Comparison of ENCODE assay signal across 18 mouse cellular contexts in the genomic region with DNA sequence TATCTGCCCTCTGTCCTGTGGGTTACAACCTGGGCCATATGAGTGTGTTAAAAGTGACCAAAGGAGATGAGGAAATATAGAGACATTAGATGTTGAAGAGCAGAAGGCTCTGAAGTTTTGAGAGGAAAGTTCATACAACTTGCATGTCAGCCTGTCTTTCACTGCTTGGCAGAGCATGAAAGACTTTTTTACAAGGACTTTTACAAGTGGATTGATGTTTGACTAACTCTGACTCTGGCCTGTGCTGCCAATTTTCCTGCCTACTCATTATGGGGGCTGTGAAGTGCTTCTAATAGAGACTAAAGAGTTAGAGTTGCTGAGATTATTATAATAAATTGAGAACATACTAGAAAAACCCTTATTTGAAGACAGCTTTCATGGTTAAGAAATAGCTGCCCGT.
DNase-seq lines count a peak whose midpoint lies in the region; ATAC-seq and TF ChIP-seq lines count a peak whose summit lies in the region.
"Had no signal": no experiment of that assay in that cellular context is flagged by ENCODE, and none has a peak within 500 bp of the region (broad histone marks: within the 10 kb centered on the region; RNA-seq: fewer than 3 reads in every experiment).

No protein-coding gene starts in this region.

- no peaks in the 10 kb centered on the region for H3K27me3 ChIP-seq in limb, embryonic 13.5 days
- no peaks in the 10 kb centered on the region for H3K27me3 ChIP-seq in limb, embryonic 10.5 days (ENCODE audit: low read depth, poor library complexity, severe bottlenecking)
- no peaks in the 10 kb centered on the region for H3K27me3 ChIP-seq in kidney, postnatal 0 days (ENCODE audit: insufficient read depth, low read length)
- H3K27me3 ChIP-seq: hindbrain, embryonic 15.5 days; midbrain, embryonic 13.5 days; neural tube, embryonic 13.5 days had no signal

- ATAC-seq in limb, embryonic 13.5 days (ENCODE audit: low FRiP score, low read depth), result peak; percentile 42; the same call in 1 of the 2 replicates
- peak; percentile 76; the same call in 1 of the 2 replicates for ATAC-seq in kidney, postnatal 0 days (replicated peaks; ENCODE audit: low FRiP score, low read depth)
- ATAC-seq: midbrain, embryonic 13.5 days had no signal

- H3K27ac ChIP-seq in limb, embryonic 13.5 days, result no peak overlapping the region
- no peak overlapping the region for H3K27ac ChIP-seq in limb, embryonic 10.5 days
- H3K27ac ChIP-seq in kidney, postnatal 0 days, result peak overlapping the region; percentile 65
- H3K27ac ChIP-seq: forebrain, embryonic 10.5 days; hindbrain, embryonic 15.5 days; macrophage; midbrain, embryonic 13.5 days; neural tube, embryonic 13.5 days; stomach, postnatal 0 days had no signal

- H3K9ac ChIP-seq in limb, embryonic 13.5 days, result no peak overlapping the region
- no peak overlapping the region for H3K9ac ChIP-seq in kidney, postnatal 0 days (ENCODE audit: low read depth, low read length)
- H3K9ac ChIP-seq: hindbrain, embryonic 15.5 days; midbrain, embryonic 13.5 days; neural tube, embryonic 13.5 days had no signal

- no peak overlapping the region for H3K4me2 ChIP-seq in limb, embryonic 13.5 days (replicated peaks)
- H3K4me2 ChIP-seq in kidney, postnatal 0 days (ENCODE audit: low read length), result no peak overlapping the region
- H3K4me2 ChIP-seq: hindbrain, embryonic 15.5 days; midbrain, embryonic 13.5 days; neural tube, embryonic 13.5 days had no signal

- WGBS in limb, embryonic 13.5 days, result 45% methylated on average over 1 of the region's 1 CpGs
- WGBS in limb, embryonic 10.5 days, result 82% methylated on average over 1 of the region's 1 CpGs
- WGBS in kidney, postnatal 0 days, result 40% methylated on average over 1 of the region's 1 CpGs

- peaks cover 18% of the 10 kb centered on the region for H3K4me1 ChIP-seq in limb, embryonic 13.5 days
- H3K4me1 ChIP-seq in limb, embryonic 10.5 days, result peaks cover 4% of the 10 kb centered on the region; the same call in 1 of the 2 replicates
- 0 out of 2 replicates have a peak, but pooled peaks cover 6% of the 10 kb centered on the region for H3K4me1 ChIP-seq in kidney, postnatal 0 days (replicated peaks; ENCODE audit: insufficient read depth, low read length)
- H3K4me1 ChIP-seq: hindbrain, embryonic 15.5 days; neural tube, embryonic 13.5 days had no signal

- H3K4me3 ChIP-seq in limb, embryonic 13.5 days, result no peak overlapping the region
- no peak overlapping the region for H3K4me3 ChIP-seq in limb, embryonic 10.5 days
- no peak overlapping the region for H3K4me3 ChIP-seq in kidney, postnatal 0 days (replicated peaks; ENCODE audit: low read depth, low read length)
- H3K4me3 ChIP-seq: forebrain, embryonic 10.5 days; hindbrain, embryonic 15.5 days; midbrain, embryonic 13.5 days; neural tube, embryonic 13.5 days had no signal

- H3K36me3 ChIP-seq in limb, embryonic 13.5 days, result no peaks in the 10 kb centered on the region
- H3K36me3 ChIP-seq in limb, embryonic 10.5 days, result no peaks in the 10 kb centered on the region
- no peaks in the 10 kb centered on the region for H3K36me3 ChIP-seq in kidney, postnatal 0 days (ENCODE audit: insufficient read depth, low read length)
- H3K36me3 ChIP-seq: forebrain, embryonic 10.5 days; hindbrain, embryonic 15.5 days; midbrain, embryonic 13.5 days; neural tube, embryonic 13.5 days had no signal

- TF ChIP-seq CTCF in brain, embryonic 14.5 days (IDR thresholded peaks at IDR 0.05; ENCODE audit: borderline replicate concordance, extremely low read depth, insufficient read depth, insufficient read length), result no peak
- TF ChIP-seq CTCF in kidney, postnatal 0 days (IDR thresholded peaks at IDR 0.05; ENCODE audit: low read depth), result no peak

- no peak for TF ChIP-seq POLR2A in brain, embryonic 14.5 days (IDR thresholded peaks at IDR 0.05; ENCODE audit: borderline replicate concordance, extremely low read depth, insufficient read depth, insufficient read length, poor library complexity, severe bottlenecking)

- DNase-seq in limb, embryonic 10.5 days (ENCODE audit: low spot score), result no peak
- DNase-seq in brain, embryonic 14.5 days (ENCODE audit: low read depth), result peak; percentile 14
- peak; percentile 33 for DNase-seq in kidney, postnatal 0 days (ENCODE audit: low spot score)
- DNase-seq in lung, postnatal 10 days, result peak; percentile 64
- no peak for DNase-seq in cerebellum, postnatal 25 days
- DNase-seq in right cerebral cortex, postnatal 36 days (ENCODE audit: low spot score in 2 of 2), result no peak
- DNase-seq in natural killer cell, adult 2 months (ENCODE audit: low spot score in 2 of 2), result no peak
- DNase-seq: cerebellum, postnatal 14 days; heart, adult 18-20 months; retina, postnatal 1 day; thymus, postnatal 36 days had no signal

- no peaks in the 10 kb centered on the region for H3K9me3 ChIP-seq in limb, embryonic 13.5 days
- H3K9me3 ChIP-seq in limb, embryonic 10.5 days (replicated peaks), result no peaks in the 10 kb centered on the region
- H3K9me3 ChIP-seq in kidney, postnatal 0 days (replicated peaks; ENCODE audit: low read length), result no peaks in the 10 kb centered on the region
- H3K9me3 ChIP-seq: forebrain, embryonic 10.5 days; hindbrain, embryonic 15.5 days; midbrain, embryonic 13.5 days; neural tube, embryonic 13.5 days had no signal

Comparison
In these comparisons a context has a peak if more than half of its experiments do, and no peak if none do; other contexts are left out.
1. DNase-seq: peak in brain, embryonic 14.5 days (single experiment), kidney, postnatal 0 days (single experiment) and lung, postnatal 10 days (single experiment); none in limb, embryonic 10.5 days (single experiment), cerebellum, postnatal 25 days (0 of 2), right cerebral cortex, postnatal 36 days (0 of 2) and natural killer cell, adult 2 months (0 of 2).